Mouse (Mus musculus) layer of hippocampus, postnatal 14 days (tissue): ENCODE data around the gene Kit. TPM values are rescaled to one million over a fixed set of nuclear protein-coding genes. Genes with fewer than 3 reads are reported as not detected.

Source experiments
- DNase-seq, 2 experiments: peaks; one replicate each; pipeline ENCODE4 v3.0.0; 2021 to 2022; ENCODE audit warnings: low spot score in 2 of 2, mixed read lengths in 1 of 2
- total RNA-seq, 2 experiments: library from RNA; stranded (reverse); gene quantifications; 2 replicates each; pipeline ENCODE4 v1.2.3; 2021

Gene Kit
- total RNA-seq, 2 experiments from 2014 or later: 75.9 to 81.3 TPM

DNA sequence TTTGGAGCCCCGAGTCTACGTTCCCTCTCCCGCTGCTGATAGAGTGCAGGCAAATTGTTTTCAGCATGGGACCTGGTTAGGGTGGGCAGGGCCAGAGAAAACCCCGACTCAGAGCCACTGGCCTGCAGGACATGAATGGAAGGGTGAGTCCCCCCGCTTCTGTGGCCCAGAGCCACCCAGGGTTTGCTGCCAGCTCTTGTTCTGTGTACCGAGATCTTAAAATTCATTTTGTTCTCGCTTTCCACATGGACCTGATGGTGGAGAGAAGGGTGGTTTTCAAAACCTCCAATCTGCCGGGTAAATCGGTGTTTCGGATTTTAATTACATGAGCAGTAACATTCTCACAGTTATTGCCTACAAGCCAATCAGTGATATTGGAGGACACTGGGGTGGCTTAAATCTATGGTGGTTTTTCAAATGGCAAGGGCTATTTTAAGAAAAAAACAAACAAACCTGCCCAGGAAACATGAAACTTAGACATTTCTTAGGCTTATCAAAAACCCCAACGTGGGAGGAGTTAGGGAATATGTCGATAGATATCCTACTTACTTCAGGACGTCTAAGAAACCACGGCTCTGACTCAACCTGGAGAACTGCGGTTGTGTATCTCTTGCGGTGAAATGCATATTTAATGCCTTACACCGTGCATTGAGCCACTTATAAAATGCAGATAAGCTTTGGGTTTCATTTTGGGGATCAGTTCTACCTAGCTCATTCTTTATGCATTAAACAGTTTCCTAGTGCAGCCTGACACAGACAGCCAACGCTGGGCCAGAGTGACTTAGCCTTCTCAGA lies 58.3 kb downstream of the Kit start:
- DNase-seq: peak; percentile 21 to 60

DNA sequence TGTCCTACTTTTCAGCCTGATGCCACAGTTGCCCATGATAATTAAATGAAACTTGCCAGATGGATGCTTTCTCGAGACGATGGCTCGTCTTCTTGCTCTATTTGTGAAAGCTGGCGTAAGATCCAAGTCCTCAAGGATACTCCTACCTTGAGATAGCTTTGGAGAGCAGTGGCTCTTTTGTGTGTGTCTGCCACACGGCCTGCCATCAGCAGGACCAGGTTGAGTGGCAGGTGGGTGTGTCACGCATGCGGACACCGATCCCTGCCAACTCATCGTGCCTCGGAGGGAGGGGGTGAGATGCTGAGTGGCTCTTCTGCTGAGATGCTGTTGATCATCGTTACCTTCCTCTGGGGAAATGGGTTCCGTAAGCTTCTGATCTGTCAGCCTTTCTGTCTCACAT lies 60.7 kb downstream of the Kit start:
- peak in 1 of 2 experiments; percentile 24 for DNase-seq

DNA sequence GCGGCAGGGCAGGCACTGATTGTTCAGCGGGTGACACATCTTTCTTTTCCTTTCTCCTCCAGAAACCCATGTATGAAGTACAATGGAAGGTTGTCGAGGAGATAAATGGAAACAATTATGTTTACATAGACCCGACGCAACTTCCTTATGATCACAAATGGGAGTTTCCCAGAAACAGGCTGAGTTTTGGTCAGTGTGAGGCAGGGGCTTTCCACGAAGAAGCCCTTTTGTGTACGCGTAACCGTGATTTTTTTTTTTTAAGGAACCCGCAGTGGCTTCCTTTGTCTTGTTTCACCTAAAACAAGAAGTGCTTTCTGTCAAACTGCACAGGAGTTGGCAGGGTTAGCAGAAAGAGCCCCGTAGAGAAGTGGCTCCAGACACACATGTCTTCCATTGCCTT lies 65.9 kb downstream of the Kit start:
- no peak for DNase-seq

DNA sequence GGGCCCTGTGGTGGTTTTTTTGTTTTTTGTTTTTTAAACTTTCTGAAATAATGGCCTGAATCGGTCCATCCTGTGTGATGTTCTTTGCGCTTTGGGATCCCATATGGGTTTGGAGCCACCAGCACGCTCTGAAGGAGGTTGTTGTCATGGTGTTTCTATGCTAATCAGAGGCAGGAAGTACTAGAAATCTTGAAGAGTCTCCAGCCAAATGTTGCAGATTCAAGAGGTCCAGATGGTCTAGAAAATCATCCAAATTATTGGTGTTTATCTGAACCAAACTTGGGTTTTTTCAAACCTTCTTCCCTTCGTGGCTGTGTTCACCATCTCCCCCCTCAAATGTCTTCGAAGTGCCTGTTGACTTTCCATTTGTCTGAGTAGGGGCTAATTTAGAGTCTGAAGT lies 72.3 kb downstream of the Kit start:
- DNase-seq: peak in 1 of 2 experiments; percentile 70

DNA sequence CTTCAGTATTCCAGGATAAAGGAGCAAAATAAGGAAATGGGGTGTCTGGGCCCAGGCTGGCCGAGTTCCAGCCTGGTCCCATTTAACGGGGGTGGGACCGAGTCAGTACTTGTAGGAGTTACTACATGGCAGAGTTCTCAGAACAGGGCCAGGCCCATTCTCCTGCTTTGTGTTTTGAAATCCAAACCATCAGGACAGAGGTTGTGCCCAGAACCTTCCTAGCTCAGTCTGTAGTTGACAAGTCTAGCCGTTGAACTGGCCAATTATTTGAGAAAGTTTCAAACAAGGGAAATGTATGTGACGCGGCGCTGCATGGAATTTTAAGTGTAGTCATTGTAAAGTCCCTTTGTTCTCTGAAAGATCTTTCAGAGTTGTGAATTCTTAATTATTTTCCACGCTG lies 75.8 kb downstream of the Kit start:
- no peak for DNase-seq

DNA sequence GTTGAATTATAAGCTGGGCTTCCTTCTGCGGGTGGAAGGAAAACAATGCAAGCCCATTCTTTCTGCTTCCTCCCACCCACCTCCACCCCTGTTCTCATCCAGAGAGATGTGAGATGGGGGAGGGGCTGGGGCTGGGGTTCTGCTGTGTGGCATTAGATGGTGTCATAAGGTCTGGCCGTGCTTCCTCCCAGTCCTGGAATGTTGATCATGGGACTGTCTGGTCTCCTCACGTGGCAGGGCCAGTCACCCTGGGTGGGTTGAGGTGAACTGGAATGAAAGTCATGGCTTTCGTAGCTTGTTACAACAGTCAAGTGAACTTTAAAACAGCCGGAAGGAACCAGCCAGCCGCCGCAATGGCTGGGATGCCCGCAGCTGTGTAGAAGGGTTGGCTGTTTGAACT lies 78.7 kb downstream of the Kit start:
- DNase-seq: no peak

DNA sequence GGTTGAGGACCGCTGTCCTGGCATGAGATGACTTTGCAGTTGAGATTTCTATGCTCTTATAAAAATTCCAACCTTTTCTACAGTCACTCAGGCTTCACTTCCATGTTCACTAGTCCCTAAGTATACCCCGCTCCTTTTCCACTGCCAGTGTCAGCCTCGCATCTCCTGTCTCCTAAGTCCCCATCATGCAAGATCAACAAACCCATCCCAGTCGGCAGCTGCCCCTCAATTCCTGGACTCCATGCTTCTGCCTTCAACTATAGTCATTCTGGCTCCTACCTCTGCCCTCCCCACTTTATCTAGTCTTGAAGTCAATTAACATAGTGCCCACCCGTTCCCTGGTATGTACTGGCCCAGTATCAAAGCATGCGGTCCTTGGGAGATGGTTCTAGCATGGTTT lies 83.9 kb downstream of the Kit start:
- DNase-seq: no peak

DNA sequence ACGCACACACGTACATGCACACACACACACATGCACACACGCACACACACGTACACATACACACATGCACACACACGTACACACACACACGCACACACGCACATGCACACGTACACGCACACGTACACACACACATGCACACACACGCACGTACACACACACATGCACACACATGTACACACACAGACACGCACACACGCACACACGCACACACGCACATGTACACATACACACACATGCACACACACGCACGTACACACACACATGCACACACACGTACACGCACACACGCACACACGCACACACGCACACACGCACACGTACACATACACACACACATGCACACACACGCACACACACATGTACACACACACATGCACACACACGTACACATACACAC lies 85.6 kb downstream of the Kit start:
- no peak for DNase-seq

DNA sequence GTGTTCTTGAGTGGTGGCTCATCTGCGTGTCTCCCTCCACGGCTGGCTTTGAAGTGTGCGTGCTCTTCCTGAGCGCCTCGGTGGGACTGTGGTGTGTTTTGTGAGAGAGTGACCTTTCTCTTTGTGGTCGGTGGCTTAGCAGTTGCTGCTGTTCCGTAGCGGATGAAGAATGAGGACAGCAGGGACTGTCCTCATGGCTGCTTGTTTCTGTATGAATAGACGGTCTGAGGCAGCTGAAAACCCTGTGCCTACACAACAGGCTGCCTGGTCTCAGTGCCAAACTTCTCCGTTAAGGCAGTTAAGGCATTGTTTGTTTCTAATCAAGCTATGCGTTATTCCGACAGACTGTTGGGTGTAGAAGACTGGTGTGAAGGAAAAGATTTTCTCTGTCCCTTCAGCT lies 87.8 kb downstream of the Kit start:
- DNase-seq: no peak

DNA sequence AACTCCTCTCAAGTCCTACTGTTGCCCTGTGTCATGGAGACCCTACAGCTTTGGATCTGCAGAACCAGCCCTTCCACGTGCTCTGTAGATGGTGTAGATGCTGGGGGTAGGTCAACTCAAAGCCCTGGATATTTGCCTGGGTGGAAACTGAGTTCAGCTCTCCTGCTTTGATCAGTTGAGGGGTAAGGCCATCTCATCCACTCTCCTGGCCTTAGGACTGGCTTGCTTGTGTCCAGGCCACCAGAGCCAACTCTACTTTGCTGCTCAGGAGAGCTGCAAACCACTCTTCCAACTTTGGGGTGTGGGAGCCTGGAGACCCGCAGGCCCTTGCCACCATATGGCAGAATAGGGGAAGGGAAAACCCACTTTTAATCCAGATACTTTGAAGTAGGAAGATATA lies 89.1 kb downstream of the Kit start:
- DNase-seq: no peak

DNA sequence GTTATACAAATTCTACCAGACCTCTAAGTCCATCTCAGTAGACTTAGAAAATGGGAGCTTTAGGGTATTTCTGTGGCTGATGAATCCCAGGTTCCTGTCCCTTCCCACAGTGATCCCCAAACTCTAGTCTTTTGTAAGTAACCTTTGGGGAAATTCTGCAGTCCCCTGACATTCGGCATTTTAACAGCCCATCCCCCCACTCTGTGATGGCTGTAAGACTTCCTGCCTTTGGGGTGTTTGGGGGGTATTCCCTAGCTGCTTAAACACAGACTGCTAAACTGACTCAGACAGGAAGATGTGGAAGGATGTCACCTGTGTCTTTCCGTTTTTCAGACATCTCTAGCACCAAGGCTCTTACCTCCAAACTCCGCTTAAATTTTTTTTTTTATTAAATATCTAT lies 92.4 kb downstream of the Kit start:
- no peak for DNase-seq

DNA sequence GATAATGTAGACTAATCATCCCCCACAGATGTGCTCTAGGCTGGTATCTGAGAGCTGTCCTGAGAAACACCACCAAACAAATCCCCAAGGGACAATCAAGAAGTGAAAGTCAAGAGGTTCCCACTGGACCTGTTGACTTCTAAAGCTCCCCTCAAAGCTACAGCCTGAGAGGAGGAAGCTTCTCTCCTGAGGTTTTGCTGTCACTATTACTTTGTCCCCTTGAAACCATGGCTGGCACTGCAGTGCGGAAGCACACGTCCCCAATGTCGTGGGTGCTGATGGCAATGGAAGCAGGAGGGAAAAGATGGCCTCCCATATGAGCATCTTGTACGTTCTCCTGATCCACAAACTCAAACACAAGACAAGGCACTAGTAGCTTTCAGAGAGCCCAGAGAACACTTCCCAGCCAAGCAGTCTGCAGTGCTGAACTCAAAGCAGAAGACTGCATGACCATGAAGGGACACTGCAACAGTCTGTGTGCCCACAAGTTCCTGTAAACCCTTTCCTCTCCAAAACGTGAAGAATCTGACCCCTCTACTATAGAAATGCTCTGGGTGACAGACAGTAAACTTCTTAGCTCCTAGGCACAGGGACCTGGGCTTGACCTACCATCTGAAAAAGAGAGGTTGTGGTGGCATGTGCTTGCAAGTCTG lies 96.5 kb downstream of the Kit start:
- DNase-seq: no peak

DNA sequence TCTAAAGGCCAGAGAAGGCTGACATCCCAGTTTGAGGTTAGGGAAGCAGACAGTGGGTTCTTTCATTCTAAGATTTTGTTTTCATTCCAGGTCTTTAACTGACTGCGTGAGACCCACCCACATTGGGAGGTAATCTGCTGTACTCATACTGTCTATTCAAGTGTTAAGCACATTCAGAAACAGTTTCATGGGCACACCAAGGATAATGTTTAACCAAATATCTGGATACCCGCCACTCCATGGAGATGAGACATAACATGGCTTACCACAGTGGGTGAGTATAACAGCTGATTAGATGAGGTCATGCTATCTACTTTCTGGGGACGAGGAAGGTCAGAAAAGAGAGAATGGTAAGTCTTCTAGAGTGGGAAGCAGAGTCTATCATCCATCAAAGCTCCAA lies 101.3 kb downstream of the Kit start:
- DNase-seq: no peak

DNA sequence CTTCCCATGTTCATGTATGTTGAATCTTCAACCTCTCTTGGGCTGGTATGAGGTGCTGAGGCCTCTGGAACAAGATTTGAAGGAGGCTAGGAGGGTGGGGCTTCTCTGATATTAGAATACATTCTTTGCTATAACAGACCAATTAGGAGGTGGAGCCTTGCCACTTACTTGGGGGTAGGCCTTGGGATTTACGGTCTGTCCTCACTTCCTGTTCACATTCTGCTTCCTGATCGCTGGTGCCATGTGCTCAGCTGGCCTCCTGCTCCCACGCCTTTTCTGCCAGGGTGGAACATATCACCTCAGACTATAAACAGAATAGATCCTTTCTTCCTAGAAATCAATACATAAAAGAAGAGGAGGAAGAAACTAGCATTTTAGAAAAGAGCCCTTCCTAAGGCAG lies 105.2 kb downstream of the Kit start:
- DNase-seq: no peak

DNA sequence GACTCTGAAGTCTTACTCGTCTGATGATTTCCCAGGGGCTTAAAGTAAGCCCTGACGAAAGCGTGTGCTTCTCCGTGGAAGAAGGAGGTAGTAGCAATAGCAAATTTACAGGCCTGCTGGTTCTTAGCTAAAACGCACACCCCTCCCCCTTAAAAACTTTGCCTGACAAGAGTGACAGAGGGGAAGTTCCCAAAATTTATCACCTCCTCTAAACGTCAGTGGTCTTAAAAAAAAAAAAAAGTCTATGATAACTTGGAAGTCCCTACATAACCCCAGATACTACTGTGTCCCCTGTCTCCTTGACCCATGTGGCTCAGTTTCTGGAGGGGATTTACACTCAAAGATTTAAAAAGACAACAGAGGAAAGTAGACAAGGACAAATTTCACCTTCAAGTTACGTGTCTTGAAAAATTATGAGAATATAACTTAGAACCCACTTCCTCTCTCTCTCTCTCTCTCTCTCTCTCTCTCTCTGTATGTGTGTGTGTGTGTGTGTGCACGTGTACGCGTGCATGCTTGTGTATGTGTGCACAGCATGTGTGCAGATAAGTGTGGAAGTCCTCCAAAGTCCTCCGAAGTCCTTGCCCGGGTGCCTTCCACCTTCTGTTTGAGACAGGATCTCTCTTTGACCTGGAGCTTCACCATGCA lies 120.6 kb downstream of the Kit start:
- DNase-seq: no peak

DNA sequence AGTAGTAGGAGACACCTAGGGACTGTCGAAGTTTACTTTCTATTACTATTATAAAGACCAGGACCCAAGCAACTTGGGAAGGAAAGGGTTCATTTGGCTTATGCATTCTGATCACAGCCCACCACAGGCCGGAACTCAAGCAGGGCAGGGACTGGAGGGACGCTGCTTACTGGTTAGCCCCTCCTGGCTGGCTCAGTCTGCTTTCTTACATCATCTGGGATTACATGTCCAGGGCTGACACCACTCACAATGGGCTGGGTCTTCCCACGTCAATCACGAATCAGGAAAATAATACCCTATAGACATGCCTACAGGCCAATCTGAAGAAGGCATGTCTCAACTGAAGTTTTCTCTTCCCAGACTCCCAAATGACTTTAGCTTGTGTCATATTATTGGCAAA lies 122.2 kb downstream of the Kit start:
- no peak for DNase-seq

DNA sequence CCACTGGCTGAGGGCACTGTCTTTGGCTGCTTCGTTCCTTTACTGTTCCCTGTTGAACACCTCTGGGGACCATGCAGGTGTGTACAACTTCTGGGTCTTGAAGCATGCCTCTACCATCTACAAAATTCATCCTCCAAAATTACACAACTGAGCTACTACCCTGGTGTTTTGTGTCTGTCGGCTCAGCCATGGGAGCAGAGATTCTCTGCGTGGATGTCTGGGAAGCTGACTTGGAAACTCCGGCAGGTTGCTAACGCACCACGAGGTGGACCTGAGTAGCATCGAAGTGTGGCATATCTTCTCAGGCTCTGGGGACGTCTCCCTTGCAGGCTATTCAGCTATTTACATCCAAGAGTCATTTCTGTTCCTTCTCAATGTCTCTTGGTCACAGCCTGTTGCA lies 123.8 kb downstream of the Kit start:
- DNase-seq: no peak

DNA sequence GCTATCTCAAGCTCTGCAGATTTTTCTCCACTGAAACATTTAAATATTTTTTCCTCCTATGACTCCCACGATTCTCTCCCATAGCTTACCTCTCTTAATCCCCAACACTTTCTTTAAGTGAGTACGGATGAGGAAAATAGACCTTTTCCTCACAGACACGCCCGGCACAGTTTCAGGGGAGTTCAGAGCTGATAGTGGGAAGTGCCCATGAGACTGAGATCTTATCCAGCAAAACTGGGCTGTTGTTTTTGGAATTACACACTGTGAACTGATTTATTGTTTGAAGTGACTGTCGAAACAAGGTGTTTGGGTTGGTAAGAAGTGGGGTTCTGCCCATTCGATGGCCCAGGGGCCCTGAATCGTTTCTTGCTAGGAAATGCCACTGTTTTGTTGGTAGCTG lies 124.4 kb downstream of the Kit start:
- no peak for DNase-seq

DNA sequence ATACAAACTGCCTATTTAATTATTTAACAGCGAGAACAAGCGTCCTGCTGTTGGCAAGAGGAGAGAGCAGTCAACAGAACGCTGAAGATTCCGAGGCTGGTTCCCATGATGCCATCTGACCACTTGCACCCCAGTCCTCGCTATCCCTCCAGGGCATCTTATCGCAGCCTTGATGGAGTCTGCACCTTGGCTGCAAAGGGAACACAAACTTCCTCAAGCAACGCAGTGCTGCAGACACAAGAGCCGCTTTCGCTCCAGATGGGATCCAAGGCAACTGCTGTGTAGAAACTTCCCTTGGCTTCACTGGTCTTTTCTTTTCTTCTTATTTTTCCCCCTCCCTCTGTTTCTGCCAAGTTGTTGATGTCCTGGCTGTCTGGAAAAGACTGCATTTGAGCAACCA lies 124.8 kb downstream of the Kit start:
- peak in 1 of 2 experiments; percentile 8 for DNase-seq

DNA sequence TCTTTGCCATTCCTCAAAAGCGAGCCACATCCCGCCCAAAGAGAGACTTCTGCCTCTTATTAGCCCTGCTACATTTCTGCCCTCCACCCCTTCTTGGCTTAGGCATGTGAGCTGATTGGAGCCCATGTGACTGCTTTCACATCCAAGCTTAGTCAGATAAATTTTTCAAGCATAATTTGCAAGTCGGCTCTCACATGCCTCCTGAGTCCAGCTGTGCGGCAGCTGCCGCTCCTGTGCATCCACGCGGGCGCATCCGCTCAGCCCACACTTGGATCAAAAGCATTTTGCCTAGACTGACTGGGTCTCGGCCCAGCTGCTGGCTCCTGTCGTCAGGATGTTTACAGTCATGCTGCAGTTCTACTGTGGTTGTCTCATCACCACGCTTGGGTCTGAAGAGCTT lies 126.9 kb downstream of the Kit start:
- no peak for DNase-seq

DNA sequence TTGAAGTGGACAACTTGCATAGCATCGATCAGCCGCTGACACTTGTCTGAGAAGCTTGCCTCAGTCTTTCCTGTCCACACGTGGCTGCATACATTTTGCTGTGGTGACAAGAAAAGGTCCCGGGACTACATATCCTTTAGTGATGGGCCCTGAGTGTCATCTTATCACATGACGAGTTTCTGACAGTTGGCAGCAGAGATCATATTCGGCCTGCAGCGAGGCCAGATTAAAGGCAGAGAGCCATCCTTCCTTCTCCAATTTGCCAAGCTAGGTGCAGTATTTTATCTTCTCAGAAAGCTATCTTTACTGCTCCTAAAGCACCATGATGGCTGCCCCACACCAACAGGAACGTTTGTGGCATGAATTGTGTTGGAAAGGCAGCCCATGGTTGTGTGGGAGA lies 127.4 kb downstream of the Kit start:
- no peak for DNase-seq

DNA sequence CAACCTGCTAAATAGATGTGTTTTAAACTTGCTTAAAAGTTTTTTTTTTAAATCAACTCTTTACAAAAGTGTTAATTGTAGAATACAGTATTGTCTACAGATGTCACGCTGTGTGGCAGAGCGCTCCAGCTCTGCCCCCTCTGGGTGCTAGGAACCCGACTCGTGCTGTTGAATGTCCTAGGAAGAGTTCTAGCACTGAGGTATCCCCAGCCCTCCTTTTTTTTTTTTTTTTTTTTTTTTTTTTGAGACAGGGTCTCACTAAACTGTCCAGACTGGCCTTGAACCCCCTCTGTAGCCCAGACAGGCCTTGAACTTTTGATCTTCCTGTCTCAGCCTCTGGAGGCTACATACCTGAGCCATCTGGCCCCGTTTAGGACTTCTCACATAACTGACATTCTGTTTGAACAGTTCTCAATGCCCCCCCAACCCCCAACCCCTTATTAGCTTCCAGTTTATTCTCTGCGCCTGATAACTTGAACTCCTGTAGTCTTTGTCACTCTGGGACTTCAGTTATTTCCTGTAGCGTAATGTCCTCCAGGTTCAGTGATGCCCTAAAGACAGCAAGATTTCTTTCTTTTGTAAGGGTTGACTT lies 130.0 kb downstream of the Kit start:
- no peak for DNase-seq
